Mouse (Mus musculus) G1E (cell line): ENCODE measurements at regions not wholly inside any gene's neighbourhood (a gene's known extent, or its start where the extent isn't known, plus 50 kb on each side); places are given as distances from the start of the nearest gene placed in this dataset.

Experiments used
- CTCF ChIP-seq: IDR thresholded peaks from 2 replicates; pipeline ENCODE4 v1.5.1; 2012; ENCODE audit warnings: low read depth, low read length, inconsistent platforms, mixed read lengths
- GATA1 ChIP-seq: IDR thresholded peaks from 2 replicates; pipeline ENCODE4 v1.6.1; 2012; ENCODE audit warnings: borderline replicate concordance, low read length, inconsistent platforms, mixed read lengths
- TAL1 ChIP-seq: conservative IDR thresholded peaks from 2 replicates; pipeline ENCODE4 v1.6.1; 2012; ENCODE audit warnings: low read depth, low read length, inconsistent platforms, mixed read lengths

DNA sequence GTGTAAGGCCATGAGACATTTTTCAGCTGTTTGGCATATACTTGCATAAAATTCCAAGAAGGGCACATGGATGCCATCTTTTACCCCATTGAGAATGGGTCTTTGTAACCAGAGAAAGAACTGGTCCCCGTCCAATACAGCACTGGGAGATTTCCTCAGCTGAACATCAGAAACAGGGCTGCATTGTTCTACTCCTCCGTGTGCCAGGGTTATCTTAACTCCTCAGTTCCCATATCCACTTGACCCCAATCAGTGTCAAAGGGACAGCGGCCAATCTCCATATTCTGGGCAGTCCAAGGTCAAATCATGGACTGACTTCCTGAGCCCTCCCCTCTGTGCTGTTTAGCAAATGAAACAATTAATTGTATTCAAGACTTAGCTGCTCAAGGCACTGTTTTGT lies 112.5 kb upstream of the Slco3a1 start:
- TF ChIP-seq CTCF (no peak), TAL1 (no peak), GATA1 (no peak)
